Mouse (Mus musculus): ENCODE measurements around the gene Hoxa9. TPM values are rescaled to one million over a fixed set of nuclear protein-coding genes. Genes with fewer than 3 reads are reported as not detected.

Hoxa9 gene
- polyA plus RNA-seq, 1 experiment: 7.1 TPM

DNA sequence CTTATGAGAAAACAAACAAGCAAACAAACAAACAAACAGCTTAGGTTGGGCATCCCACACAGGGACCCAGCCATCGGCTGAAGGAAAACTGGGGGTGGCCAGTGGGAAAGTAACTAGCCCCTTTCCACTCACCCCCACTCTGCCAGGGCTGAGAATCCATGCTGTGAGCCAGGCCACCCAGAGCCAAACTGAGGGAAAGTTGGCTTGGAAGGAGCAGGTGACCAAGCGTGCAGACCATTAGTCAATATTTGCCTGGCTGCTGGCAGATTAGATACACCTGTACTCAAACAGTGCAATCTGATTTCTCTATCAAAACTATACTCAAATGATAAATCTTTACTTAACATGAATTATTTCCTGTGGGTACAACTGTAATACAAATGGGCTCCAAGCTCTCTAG lies 48.9 kb downstream of the Hoxa9 start:
- no peak for DNase-seq (ENCODE audit: low read depth)

DNA sequence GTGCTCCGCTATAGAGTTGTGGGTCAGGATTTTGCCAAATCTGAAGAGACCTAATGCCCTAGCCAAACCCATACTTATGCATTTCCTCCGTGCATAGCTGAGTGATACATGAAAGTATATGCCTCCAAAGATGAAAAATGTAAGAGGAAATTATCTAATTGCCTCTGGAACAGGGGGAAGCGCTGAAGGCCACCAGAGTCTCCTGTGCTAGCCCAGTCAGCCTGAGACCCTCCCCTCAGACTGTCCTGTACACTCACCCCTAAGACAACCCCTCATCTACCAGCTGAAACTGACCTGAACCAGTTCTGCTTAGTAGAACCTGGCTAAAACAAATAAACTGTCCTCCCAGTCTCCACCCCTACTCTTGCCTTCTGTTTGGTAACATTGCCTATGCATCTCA lies 50.2 kb downstream of the Hoxa9 start:
- no peak for DNase-seq (ENCODE audit: low read depth)

DNA sequence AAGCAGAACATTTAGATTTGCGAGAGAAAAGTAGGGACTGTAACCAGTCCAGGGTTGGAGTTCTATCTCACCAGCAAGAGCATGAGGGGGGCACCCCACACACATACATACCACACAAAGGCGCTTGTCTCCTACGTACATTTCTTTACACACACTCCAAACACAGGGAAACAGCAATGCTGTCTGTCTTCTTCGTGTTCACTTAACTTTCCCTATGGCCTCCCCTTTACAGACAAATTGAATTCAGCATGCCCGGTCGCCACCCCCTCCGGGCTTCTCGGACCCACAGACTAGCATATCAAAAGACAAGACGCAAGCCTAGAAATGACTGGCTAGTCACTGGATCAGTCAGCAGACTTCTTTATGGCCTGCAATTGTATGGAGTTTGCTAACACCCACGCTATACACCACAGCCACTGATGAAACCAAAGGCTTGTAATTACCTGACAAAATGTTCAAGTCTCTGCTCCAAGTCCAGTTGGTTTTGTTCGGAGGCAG lies 50.6 kb downstream of the Hoxa9 start:
- DNase-seq (ENCODE audit: low read depth): no peak

DNA sequence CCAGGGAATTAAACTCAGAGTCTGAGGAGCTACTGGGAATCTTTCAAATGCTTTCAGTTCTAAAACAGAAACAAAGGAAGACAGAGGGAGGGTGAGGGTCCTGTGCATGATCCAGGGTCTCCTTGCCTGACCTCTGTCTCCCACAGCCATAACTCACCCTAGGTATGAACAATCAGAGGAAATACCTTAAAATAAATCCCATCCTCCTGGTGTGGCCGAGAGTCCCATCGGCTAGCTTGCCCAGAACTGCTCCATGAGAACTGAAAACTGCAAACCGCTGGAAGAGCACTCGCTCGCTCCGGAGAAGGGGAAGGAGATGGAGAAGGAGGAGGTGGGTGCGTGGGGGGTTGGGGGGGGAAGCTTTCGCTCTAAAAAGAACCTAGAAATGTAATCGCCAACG lies 51.2 kb downstream of the Hoxa9 start:
- DNase-seq (ENCODE audit: low read depth): no peak

DNA sequence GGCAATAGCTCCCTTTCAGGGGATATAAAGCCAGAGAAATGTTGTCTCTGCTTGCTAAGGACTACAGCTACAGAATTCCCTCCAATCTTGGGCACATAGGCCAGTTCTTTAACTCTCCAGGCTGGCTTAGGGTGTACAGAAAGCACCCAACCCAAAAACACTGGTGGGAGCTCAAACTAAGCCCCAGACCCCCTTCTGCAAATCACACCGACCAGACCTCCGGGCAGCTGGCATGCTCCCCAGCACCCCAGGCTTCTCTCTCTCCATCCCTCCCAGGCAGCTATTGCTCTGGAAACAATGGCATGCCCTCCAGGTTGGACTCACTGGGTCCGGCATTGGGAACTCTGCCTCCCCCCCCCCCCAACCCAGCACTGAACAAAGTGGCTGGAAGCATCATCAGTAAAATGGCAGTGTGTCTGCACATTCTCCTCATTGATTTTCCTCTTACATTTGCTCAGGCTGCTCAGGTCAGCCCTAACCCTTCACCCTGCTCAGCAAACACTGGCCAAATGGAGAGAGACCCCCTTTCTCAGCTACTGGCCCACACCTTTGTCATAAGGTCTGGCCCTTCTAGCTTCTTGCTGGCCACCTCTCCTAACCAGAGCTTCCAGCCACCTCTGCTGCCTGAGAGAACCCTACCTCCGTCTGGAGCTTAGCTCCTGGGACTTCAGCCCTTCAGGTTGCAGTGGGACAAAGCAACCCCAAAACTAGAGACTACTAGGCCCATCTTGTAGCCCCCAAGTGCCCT lies 51.8 kb downstream of the Hoxa9 start:
- no peak for DNase-seq (ENCODE audit: low read depth)

DNA sequence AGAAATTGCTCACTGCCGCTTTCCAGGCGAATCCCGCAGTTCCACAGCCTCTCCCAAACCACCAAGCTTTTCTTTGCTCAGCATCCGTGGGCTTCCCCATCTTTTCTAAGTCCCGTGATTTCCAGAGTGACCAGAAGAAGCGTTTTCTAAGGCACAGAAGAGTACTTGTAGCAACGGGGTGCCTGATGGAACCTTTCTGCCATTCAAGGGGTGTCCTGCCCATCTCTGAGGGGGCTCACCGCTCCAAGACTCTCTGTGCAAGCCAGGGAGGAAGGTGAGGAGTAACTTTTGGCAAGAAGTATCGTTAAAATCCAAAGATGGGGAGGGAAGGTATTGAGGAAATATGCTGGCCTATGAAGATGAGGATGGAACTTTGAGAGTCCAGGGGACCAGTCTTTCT lies 53.1 kb downstream of the Hoxa9 start:
- no peak for DNase-seq (ENCODE audit: low read depth)

DNA sequence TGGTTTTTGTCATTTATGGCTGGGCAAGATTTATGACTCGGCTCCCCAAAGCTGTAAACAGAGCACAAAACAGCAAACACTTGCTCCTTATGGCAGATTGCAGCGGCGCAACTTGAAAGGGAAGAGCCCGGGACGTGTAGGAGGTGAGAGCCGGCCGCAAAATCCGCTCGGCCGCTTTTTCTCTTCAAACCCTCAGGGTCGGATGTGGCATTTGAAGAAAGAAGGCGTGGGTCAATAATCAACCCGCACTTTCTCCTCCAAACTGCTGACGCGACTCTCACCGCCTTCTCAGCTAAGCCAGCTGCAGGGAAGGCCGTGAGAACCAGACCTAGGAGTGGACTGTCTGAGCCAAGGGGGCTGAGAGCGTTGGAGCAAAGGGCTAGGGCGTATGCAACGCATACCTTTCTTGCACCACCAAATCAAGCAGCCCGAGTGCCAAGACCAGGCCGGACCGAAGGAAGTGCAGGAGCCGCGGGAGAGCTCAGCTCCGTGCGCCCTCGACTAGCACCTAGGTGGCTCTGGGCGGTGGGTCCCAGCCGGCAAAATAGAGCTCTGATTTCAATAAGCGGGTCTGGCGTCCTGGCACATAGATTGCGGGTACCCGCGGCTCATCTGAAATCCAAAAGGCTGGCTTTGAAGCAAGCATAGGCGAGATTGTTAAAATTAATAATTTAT lies 53.7 kb downstream of the Hoxa9 start, which contains the start of gene 5730596B20Rik:
Gene 5730596B20Rik (plus strand): TSS at position 438 of the 675 bp plus-strand sequence.
- DNase-seq (ENCODE audit: low read depth): no peak

DNA sequence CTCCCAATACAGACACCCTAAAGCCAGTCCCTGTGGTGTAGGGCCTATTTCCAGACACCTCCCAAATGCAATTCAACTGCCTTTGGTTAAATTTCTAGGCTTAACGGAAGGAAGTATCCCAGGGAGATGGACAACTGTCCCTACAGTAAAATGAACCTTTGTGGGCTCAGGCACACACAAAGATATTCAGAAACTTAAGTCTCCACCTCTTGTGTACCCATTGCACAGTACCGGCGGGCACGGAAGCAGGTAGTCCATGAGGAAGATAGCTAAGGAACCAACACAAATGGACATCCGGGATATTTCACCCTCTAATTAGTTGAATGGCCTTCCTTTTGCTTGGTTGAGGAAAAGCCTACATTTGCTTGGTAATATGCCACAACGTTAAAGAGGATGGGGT lies 54.5 kb downstream of the Hoxa9 start:
- DNase-seq (ENCODE audit: low read depth): no peak

DNA sequence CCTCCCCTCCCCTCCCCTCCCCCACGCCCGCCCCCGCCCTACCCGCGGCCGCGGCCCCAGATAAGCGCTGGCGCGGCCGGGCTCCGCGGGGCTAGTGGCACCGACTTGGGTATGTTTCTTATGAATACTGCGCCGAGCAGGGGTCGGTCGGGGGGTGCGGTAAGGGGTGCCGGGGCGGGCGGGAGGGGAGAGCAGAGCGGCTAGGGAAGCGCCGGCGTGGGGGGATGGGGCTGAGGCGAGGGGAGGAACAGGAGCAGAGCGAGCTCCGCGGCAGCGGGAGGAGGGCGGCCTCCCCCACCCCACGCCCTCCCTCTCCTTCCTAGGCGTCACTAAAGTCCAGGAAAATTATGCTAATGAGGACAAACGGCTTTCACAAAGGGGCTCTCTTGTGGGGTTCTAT lies 55.0 kb downstream of the Hoxa9 start:
- no peak for DNase-seq (ENCODE audit: low read depth)

DNA sequence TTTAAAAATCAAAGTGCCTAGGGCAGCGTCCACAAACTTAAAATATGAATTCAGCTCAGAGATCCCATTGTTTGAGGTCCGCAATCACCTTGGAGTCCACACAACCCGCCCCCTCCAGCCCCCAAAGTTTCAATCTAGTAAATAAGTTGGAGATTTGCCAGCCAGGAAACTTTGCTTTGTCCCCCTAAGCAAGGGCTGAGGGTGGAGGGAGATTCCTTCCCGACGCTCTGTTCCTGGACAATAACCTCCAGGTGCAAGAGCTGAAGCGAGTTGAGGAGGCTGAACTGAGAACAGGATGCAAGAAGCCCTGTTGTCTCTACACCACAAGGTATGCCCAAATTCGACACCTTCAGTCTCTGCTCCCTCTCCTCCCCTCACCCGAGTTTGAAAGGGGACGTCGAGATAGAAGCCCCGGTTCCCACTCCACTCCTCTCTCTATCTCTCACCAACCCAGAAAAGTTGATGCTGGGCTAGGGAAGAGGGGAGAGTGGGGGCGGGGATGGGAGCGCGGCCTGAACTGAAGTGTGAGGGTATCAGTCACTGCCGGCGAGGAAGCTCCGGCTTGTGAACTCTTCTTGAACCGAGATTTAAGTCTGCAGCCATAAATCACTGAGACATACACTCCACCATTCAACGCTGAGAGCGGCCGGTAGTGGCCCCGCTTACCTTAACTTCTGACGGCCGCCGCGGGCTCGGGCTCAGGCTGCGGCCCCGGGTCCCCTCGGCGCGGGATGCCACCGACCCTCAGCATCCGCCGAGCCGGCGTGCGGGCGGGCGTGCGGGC lies 55.7 kb downstream of the Hoxa9 start:
- DNase-seq (ENCODE audit: low read depth): no peak

DNA sequence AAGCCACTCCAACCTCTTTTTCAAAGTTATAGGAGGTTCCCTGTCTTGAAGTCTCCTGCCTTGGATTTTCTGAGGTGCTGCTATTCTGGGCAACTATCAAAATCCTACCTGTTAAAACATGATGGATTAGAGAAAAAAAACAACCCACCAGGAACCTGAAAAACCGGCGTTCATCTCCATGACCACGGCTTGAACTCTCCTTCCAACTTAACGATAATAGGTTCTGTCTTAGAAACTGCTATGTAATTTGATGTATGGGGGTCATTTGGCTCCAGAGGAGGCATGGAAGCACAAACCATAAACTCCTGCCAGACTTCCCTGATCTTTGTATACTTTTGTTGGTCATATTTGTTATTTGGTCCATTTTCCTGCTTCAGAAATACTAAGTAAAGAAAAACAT lies 57.2 kb downstream of the Hoxa9 start:
- no peak for DNase-seq (ENCODE audit: low read depth)

Other genes with a start within 250 kb of the Hoxa9 start
- 14.6 and 19.0 TPM in 2 replicates for gene Skap2, start 218.5 kb downstream of the Hoxa9 start, polyA plus RNA-seq (2012; rRNA removed)
- 1.3 and 1.7 TPM in 2 replicates for gene Hoxa1, start 72.8 kb downstream of the Hoxa9 start, polyA plus RNA-seq (2012; rRNA removed)
- gene Hoxa2, start 66.3 kb downstream of the Hoxa9 start, polyA plus RNA-seq (2012; rRNA removed): 1.6 and 2.4 TPM in 2 replicates
- gene 5730596B20Rik, start 53.6 kb downstream of the Hoxa9 start, polyA plus RNA-seq (2012; rRNA removed): 0.32 and 0.38 TPM in 2 replicates
- 3.1 and 3.7 TPM in 2 replicates for gene Hoxa4, start 39.3 kb downstream of the Hoxa9 start, polyA plus RNA-seq (2012; rRNA removed)
- gene Hoxa5, start 26.5 kb downstream of the Hoxa9 start, polyA plus RNA-seq (2012; rRNA removed): 5.3 and 10.2 TPM in 2 replicates
- 3.2 and 7.0 TPM in 2 replicates for gene Hoxa6, start 22.4 kb downstream of the Hoxa9 start, polyA plus RNA-seq (2012; rRNA removed)
- 5.6 and 8.2 TPM in 2 replicates for gene Hoxa3, start 17.8 kb downstream of the Hoxa9 start, polyA plus RNA-seq (2012; rRNA removed)
- 2.0 and 2.7 TPM in 2 replicates for gene Gm28308, start 17.8 kb downstream of the Hoxa9 start, polyA plus RNA-seq (2012; rRNA removed)
- gene Hoxa7, start 9.2 kb downstream of the Hoxa9 start, polyA plus RNA-seq (2012; rRNA removed): 13.2 and 20.4 TPM in 2 replicates
- gene Hoxa10, start 9.8 kb upstream of the Hoxa9 start, polyA plus RNA-seq (2012; rRNA removed): 3.8 and 5.0 TPM in 2 replicates
- 1.8 and 2.0 TPM in 2 replicates for gene Hoxa11, start 14.7 kb upstream of the Hoxa9 start, polyA plus RNA-seq (2012; rRNA removed)
- 0.11 and 0.30 TPM in 2 replicates for gene Hoxa13, start 29.8 kb upstream of the Hoxa9 start, polyA plus RNA-seq (2012; rRNA removed)
- 0.16 and 0.74 TPM in 2 replicates for gene Evx1, start 82.4 kb upstream of the Hoxa9 start, polyA plus RNA-seq (2012; rRNA removed)